Mouse (Mus musculus): ENCODE data around the gene Cmtr1.

Gene Cmtr1

DNA sequence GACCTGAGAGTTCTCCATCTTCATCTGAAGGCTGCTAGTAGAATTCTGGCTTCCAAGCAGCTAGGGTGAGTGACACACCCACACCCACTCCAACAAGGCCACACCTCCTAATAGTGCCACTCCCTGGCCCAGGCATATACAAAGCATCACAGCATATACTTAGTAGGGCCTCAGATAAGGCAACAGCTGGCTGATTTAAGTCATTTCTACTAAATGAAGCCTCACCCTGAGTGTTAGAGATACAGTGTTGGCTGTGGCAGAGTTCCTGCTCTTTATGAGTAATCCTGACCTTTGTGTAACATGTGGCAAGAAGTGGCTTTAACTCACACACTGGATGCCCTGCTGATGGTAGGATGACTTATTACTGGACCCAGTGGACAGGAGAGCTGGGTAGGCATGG is 9.5 kb downstream of the Cmtr1 start:
- DNase-seq: no peak

DNA sequence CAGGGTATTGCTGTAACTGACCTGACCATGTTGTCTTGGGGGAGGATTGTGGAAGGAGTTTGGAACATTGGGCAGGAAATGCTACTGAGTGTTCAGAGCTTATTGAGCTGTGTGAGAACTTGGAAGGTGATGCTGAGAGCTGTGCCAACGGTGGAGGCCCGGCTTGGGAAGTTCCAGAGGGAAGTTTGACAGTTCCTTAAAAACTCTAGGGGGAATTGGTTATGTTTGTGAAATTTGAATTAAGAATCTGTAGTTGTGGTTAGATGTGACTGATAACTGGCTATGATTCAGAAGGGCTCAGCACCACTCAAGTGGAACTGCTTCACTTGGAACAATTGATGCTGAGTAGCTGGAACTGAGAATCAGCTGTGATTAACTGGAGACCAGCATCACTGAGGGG is 10.6 kb downstream of the Cmtr1 start:
- no peak for DNase-seq

DNA sequence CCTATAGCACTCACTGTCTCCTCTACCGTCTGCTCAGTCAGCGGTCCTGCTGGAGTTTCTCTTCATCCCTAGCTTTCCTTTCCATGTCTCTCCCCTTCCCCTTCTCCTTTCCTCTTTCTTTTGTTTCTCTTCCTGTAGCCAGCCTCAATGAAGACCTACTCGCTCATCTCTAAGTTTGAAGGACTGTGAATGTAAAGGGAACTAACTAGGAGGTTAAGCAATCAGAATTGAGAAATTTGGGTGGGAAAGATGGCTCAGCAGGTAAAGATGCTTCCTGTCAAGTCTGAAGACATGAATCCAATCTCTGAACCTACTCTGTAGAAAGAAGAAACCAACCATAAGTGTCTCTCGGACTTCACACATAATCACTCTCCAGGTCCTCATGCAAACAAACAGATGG is 12.9 kb downstream of the Cmtr1 start:
- no peak for DNase-seq

DNA sequence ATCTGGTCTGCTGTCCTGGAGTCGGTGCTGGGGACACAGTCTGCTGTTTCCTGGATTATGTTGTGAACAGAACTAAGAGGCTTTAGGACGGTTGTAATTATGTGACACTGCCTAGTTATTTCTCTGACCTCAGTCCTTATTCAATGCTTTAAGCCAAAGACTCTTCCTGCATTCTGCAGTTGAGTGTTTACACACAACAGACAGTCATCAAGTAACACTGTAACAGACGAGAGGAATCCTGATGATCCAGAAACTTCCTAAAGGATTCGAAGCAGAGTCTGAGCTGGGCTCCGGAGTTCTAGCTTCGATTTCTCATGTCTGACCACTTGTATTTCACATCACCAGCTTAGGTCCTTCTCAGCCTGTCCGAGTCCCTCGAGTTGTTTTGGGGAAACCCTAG is 18.1 kb downstream of the Cmtr1 start:
- DNase-seq: no peak

DNA sequence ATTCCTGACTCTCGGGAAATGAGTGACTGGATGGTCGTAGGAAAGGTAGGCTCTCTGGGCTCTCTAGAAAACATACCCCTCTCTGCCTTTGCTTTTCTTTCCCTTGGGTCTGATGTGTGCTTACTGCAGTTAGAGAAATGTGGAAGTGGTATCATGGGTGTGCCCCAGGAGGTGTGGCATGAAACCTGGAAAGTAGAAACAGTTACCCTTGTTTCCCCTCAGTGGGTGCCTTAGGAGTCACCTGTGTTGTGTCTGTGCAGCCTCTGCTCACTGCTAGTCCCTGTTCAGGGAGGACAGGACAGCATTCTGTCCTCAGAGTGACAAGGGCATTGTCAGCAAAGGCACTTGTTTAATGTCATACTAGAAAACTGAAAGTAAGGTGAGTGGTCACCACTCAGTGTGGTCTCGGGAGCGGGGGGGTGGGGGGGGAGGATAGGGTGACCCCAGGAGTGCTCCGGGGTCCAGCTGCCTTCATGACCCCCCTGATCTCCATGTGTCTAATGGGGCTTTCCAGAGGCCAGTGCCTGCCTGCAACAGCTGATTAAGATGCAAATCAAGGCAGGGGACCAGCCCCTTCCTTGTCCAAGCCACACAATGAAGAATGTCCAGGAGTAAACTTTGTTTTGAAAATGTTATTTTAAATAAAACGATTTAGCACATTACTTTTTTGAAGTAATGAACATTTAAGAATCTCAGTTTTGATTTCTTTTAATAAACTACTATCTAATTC is 18.8 kb downstream of the Cmtr1 start:
- no peak for DNase-seq

DNA sequence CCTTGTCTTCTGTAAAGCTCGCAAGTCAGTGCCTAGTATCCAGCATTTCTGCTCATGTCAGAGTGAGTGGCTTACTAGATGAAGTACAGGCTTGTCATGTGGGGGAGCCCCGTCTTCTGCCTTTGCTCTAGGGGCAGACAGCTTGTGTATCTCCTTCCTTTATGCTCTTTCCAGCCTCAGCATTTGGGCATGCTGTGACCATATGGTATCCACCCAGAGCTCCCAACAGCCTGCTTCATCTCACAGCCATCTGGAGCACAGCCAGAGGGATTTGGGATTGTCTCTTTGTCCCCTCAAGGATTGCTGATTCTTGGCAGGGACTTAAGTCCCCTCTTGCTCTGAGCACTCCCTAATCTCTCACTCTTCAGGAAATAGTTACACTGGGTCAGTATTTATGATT is 19.8 kb downstream of the Cmtr1 start:
- peak in 1 of 2 experiments; percentile 30 for DNase-seq

DNA sequence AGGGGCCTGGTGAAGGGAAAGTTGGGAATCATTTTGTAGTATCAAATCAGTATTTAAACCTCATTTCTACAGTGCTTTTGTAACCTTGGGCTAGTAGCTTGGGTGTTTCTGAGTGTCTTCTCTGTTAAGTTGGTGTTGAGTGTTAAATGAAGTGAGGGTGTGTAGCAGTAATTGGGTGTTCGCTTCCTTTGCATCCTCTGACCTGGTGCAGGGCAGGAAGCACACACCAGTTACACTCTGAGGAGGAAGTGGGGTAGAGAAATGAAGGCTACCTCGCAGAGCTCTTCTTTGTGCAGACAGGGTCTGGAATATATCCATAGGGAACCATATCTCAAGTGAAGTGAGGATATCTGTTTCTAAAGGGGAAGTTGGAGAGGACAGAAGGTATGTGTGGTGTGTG is 20.5 kb downstream of the Cmtr1 start:
- DNase-seq: no peak

DNA sequence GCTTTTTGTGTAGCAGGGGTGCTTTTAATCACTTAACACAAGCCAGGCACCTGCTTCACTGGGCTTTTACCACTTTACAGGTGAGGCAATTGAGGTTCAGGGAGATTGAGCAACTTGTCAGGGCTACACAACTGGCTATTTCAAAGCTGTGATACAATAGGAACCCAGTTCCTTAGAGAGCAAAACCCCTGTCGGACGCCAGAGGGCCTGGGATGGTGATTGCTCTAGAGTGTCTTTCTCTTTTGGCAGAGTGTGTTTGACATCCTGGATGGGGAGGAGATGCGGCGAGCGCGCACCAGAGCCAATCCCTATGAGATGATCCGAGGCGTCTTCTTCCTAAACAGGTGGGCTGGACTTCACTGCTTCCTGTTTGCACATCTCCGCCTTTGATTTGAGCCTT is 21.3 kb downstream of the Cmtr1 start:
- no peak for DNase-seq

DNA sequence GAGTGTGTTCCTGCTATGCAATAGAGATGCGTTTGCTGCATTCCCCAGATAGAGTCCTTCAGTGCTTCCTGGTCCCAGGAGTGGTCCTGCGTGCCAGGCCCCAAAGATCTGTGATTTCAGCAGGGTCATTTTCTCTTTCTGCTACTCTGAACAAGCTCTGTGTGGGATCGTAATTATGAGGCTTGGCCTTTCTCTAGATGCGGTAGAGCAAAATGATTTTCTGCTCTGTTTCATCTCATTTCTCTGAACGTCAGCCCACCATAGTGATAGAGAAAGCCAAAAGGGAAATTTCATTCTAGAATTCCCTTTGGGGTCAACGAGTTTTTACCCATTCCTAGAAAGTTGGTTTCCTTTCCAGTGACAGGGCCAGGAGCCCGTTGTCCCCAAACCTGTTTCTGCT is 21.9 kb downstream of the Cmtr1 start:
- DNase-seq: no peak

DNA sequence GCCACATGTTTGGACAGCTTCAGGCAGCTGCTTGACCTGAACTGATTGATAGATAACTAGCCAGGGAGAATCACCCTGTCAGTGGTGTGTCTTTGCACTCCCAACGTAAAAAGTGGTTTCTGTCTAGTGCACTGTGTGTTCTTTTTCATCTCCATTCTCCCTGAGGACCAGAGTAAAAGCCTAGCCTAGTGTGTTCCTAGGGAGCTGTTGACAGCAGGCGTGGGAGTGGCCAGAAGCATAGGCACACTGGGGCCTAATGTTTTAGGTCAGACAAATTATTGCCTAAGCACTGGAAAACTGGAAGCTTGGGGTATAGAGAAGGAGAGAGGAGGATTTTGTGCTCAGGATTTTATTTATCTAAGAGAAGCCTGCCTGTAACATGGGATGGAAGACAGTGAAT is 22.7 kb downstream of the Cmtr1 start:
- DNase-seq: no peak

DNA sequence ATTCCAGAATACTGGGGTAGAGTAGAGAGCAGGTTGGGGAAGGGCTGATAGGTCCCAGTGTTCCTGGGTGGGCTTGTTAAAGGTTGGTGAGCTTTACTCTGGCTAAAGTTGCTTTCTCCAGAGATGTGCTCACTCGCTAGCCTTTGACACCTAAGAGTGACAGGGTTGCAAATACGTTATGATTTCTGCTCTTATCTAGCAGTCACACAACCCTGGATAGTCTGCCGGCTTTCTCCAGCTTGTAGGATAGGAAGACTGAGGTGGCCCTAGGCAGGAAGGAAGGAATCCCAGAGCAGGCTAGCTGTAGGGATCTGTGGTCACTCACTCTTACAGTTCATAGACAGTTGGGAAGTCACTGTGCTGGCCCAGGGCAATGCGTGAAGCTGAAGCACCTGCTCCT is 23.9 kb downstream of the Cmtr1 start:
- DNase-seq: no peak

DNA sequence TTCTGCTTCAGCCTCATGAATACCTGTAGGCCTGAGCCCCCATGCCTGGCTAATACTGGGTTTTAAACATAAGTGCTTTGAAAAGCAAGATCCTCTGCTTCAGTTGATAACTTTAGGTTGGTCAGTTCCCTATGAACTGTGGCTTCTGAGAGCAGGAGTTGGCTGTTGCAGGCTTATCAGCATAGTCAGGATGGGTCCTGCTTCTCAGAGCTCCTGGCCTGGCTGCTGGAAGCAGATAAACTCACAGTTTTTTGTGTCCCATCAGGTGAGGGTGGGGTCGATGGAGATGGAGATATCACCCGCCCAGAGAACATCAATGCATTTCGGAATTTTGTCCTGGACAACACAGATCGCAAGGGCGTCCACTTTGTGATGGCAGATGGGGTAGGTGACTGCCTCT is 26.4 kb downstream of the Cmtr1 start:
- DNase-seq: no peak

DNA sequence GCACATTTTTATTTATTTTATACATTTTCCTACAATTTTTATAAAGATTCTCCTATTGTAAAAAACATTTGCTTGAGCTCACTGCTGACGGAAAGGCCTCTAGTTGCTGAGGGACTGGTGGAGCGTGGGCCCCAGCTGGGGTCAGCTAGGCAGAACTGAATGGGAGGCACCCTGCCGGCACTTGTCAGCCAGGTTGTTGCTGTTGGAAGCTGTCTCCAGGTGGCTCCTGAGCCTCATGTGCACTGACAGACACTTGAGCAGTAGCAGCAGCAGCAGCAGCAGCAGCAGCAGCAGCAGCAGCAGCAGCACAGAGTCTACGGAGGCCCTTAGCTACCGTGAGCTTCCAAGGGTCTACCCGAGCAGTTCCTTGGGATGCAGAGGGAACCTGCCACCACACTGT is 27.0 kb downstream of the Cmtr1 start:
- no peak for DNase-seq

DNA sequence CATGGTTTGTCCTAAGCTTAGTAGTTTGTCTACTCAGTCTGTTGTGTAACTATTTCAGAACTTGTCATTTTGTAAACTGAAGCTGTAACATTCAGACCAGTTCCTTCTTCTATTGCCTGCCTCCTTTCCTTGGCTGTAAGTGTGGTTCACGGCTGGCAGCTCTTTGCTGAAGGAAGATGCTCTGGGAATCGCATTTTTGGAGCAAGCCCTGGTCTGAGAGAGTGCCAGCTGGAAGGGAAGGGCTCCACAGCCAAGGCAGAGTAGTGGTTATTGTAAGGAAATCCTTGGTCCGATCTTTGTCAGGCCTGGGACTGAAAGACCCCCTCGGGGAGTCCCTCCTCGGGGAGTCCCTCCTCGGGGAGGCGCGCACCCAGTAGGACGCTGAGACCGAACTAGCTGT is 28.2 kb downstream of the Cmtr1 start:
- no peak for DNase-seq

DNA sequence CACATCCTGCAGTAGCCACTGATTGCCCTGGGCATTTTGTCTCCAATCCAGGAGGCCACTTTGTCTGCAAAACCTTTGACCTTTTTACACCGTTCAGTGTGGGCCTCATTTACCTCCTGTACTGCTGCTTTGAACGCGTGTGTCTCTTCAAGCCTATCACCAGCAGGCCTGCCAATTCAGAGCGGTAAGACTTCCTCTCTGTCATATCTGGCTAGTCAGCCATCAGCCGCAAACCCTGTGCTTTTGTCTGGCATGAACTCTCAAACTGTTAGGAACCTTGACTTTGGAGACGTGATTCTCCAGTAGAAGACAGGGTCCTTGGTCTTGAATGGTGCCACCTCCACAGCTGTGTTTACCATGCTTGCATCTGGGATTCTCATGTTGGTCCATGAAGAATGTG is 29.9 kb downstream of the Cmtr1 start:
- no peak for DNase-seq

DNA sequence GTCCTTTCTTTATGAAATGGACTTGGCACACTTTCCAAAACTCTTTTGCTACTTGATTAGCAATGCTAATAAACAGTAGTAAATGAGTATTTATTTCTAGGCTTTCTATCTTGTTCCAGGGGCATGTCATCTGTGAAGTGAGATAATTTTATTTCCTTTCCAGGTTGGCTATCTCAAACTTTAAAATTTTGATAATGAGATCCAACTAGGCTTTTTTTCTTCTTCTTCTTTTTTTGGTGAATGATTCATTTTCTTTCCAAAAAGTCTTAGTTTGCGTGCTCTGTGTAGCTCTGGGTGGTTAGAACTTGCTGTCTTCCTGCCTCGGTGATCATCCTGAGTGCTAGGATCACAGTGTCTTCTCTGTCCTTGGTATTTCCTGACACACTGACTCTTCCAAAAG is 32.4 kb downstream of the Cmtr1 start:
- no peak for DNase-seq

DNA sequence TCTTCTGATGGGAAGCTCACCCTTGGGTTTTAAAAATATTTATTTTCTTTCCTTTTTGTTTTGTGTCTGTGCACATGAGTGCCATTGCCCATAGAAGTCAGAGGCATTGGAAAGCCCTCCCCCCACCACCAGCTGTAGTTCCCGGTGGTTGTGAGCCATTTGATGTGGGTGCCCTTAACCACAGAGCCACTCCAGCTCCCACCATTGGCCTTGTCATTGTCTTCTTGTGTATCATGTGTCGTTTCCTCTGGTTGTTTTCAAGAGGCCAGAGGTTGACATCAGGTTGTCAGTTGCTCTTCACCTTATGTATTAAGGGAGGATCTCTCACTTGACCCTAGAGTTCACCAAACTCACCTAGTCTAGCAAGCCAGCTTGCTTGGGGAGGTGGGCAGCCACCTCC is 33.2 kb downstream of the Cmtr1 start:
- no peak for DNase-seq

DNA sequence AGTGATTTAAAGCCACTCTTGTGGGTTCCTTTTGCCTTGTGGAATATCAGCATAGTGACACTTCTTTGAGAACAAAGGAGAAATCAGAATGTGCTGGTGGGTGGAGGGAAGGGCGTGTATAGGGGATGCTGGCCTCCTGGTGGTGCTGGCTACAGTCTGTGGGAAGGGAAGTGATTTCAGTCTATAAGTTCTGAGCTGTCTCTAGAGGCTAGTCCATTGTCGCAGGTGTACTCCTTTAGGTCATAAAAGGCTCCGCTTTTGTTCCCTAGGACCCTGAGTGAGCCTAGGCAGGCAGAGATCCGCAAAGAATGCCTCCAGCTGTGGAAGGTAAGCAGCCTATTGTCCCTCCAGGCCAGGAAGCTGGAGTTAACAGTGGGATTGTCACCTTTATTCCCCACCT is 34.1 kb downstream of the Cmtr1 start:
- no peak for DNase-seq

DNA sequence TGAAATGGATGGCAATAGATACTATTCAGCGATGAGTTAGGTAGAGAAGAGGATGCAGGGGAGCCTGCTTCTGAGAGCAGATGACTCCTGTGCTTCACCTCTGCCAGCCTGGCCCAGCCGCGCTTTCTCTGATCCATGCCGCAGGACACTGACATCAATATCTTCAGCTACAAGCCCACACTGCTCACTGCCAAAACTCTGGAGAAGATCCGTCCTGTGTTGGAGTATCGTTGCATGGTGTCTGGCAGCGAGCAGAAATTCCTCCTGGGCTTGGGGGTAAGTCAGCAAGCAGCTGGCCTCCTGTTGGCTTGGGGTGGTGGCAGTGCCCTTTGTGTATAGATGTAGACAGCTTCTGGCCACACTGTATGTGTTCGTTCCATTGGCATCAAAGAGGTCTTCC is 36.5 kb downstream of the Cmtr1 start:
- DNase-seq: no peak

DNA sequence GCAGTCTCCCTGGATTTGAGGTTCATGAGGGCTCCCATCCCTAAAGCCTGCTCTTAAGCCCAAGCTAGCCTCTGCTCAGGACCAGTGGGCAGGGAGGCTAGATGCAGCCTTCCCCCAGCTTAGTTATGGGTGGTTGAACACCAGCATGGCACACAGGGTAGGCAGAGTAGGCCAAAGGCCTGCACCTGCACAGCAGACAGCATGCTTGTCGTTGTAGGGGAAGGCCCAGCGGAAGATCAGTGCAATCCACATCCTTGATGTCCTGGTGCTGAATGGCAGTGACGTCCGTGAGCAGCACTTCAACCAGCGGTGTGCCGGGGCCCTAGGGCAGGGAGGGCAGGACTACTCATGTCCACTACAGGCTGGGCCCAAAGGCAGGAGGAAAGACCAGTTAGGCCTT is 38.0 kb downstream of the Cmtr1 start:
- DNase-seq: no peak

DNA sequence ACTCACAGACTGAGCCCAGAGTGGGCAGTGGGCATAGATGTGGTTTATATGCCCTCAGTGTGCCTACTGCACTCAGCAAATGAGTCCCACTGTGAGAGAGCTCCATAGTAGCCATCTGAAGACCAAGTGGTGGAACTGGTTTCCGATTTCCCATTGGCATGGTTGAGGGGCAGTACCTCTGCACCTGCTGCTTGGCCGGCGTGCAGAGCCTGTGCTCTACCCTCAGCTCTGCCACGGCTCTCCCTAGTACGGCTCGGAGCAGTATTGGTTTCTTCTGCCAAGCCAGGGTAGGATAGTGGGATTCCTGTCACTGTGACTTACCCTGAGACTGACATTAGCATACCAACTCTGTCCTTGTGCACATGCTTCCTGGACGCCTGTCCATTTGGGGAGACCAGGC is 40.2 kb downstream of the Cmtr1 start:
- no peak for DNase-seq

DNA sequence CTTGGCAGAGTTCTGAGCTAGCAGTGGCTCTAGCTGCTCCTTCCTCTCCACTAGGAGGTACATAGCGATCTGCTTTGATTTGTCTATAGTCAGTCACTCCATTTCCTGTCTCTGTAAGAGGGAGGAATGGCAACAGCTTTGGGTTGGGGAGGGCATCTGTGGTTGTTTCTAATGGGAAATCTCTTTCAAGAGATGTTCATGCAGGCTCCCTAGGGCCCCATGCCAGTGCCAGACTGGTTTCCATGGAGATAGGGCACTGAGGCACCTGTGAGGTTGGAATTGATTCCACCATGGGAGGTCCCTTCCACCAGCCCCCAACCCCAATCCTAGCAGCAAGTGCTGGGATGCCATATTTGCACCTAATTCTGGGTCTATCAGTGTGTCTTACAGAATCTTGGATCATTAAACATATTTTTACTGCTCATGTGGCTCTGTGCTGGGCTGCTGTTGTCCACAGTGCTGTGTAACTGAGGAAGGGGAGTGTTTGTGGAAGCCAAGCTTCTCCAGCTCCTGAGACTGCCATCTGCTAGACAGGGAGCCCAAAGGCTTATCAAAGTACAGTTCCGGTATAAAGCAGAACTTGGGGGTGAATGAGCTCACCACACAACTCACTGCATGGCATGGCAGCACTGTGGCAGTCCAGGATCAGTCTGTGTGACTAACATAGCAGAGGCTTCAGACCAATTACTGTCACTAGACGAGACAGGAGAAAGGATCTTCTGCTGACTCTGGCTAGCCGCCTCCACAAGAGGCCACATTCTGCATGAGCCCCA is 42.7 kb downstream of the Cmtr1 start:
- DNase-seq: no peak

DNA sequence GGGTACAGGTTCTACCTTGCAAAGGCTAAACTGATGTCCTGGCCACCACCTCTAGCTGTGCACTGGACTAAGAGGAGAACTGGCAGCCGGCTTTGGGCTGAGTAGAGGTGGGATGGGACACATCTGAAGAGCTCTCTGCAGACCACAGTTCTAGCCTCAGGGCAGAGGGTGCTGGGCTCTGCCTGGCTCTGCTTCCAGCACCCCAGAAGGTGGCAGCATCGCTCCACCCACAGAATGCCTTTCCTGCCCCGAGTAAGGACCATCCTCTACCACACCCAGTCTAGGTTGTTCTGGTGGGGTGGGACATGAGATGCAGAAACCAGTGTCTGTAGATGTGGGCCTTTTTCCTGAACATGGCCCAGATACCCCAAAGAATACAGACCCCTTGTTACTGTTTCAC is 44.4 kb downstream of the Cmtr1 start:
- peak in 1 of 2 experiments; percentile 44 for DNase-seq

DNA sequence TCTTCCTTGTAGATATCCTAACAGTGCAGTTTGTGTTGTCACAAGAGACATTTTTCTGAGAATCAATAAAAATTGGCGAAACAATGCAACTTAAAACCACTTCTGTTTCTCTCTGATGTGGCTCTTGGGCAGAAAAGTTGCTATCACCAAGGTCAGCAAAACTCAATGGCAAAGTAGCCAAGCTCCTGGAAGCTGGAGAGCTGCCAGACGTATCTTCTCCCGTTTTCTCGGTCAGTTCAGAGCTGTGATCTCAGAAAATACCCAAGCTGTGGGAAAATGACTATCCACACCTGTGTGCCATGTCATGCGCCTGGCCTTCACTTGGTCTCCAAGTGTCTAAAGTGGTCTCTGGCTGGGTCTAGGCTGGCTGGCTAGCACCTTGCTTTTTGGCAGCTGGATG is 45.5 kb downstream of the Cmtr1 start:
- no peak for DNase-seq

DNA sequence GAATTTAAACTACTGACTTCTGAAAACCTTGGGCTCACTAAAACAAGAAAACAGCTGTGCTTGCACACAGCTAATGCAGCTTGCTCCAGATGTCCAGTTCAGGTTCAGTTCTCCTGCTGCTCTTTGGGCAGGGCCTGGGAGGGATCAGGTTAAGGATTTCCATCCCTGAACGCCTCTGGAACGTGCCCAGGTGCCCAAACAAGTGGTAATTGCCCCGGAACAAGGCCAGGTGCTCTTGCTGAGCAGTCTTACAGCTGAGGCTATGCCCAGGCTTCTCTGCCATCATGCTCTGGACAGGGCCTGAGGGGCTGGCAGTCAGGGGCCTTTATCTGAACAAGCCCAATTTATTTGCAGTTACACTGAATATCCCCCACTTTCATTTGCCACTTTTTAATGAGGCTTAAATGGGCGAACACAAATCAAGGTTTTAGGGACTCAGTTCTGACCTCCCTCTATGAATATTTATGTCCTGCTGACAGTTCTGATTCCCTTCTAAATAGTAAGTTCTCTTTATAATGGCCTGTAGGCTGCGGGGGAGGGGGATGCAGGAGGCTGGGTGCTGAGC is 46.7 kb downstream of the Cmtr1 start:
- no peak for DNase-seq
